Mouse (Mus musculus) kidney, embryonic 14.5 days (tissue): ENCODE measurements around the gene Slc1a7. TPM values are rescaled to one million over a fixed set of nuclear protein-coding genes. Genes with fewer than 3 reads are reported as not detected.

ENCODE experiments used
- ATAC-seq: fragments of 200-750 bp; cut with Nextera tagmentation; 2 replicates; pipeline ENCODE4 v1.8.0; 2017; ENCODE audit warnings: moderate number of reproducible peaks, mild to moderate bottlenecking, moderate TSS enrichment, moderate library complexity; ENCODE audit not compliant: low FRiP score, low TSS enrichment
- H3K27ac ChIP-seq: fragments of 300-500 bp; sonication (generic); 2 replicates; pipeline ENCODE4 v1.5.1; 2014; ENCODE audit warnings: low read depth, mild to moderate bottlenecking, low read length, moderate library complexity, mixed read lengths
- H3K27me3 ChIP-seq: fragments of 300-500 bp; sonication (generic); 2 replicates; pipeline ENCODE4 v1.6.1; 2014; ENCODE audit warnings: mild to moderate bottlenecking, low read length; ENCODE audit not compliant: control insufficient read depth, insufficient read depth
- H3K36me3 ChIP-seq: fragments of 300-500 bp; sonication (generic); 2 replicates; pipeline ENCODE4 v1.6.1; 2014; ENCODE audit warnings: low read length, mixed read lengths; ENCODE audit not compliant: control insufficient read depth, insufficient read depth
- H3K4me1 ChIP-seq: fragments of 300-500 bp; sonication (generic); 2 replicates; pipeline ENCODE4 v1.6.1; 2014; ENCODE audit warnings: low read length, mixed read lengths; ENCODE audit not compliant: control insufficient read depth, insufficient read depth
- H3K4me2 ChIP-seq: fragments of 300-500 bp; sonication (generic); replicated peaks from 2 replicates; pipeline ENCODE4 v1.6.1; 2014; ENCODE audit warnings: low read depth, mild to moderate bottlenecking, low read length
- H3K4me3 ChIP-seq: fragments of 300-500 bp; sonication (generic); 2 replicates; pipeline ENCODE4 v1.5.1; 2014; ENCODE audit warnings: mild to moderate bottlenecking, low read length
- H3K9ac ChIP-seq: fragments of 300-500 bp; sonication (generic); 2 replicates; pipeline ENCODE4 v1.6.1; 2014; ENCODE audit warnings: low read depth, mild to moderate bottlenecking, low read length, moderate library complexity
- H3K9me3 ChIP-seq: fragments of 300-500 bp; sonication (generic); 2 replicates; pipeline ENCODE4 v1.6.1; 2016; ENCODE audit warnings: low read length; ENCODE audit not compliant: control insufficient read depth
- WGBS: fragments of 180-500 bp; shearing (Covaris S2); extraction: QIAGEN DNeasy Blood & Tissue Kit; methylation state at CpG from one replicate; pipeline ENCODE4 v1.1.7; 2014; 5-methylcytosine and 5-hydroxymethylcytosine counted together
- polyA plus RNA-seq: library from polyadenylated mRNA; unstranded; fragments of >200 nt; fragmentation: Nextera tagmentation; extraction: Ambion mirVana; gene quantifications from 2 replicates; pipeline ENCODE4 v1.2.1, GENCODE M21; 2014

Slc1a7 gene
- polyA plus RNA-seq, 1 experiment from 2014 or later = not detected

GRCm38 (mm10) chr4:108046136-108046535 lies 78.0 kb downstream of the Slc1a7 start:
- Histone ChIP-seq H3K4me1 (no peaks in the 10 kb centered on the region), H3K36me3 (peaks cover 42% of the 10 kb centered on the region), H3K4me3 (no peak overlapping the region), H3K9ac (no peak overlapping the region), H3K9me3 (no peaks in the 10 kb centered on the region), H3K27ac (no peak overlapping the region), H3K4me2 (no peak overlapping the region), H3K27me3 (no peaks in the 10 kb centered on the region)
- WGBS = 87% methylated on average over 8 of the region's 8 CpGs
- ATAC-seq = no peak

- no peak overlapping the region for H3K27ac ChIP-seq
- no peak for ATAC-seq
- WGBS = 86% methylated on average over 10 of the region's 10 CpGs
- peaks cover 53% of the 10 kb centered on the region for H3K36me3 ChIP-seq
- no peak overlapping the region for H3K4me3 ChIP-seq
- no peaks in the 10 kb centered on the region for H3K9me3 ChIP-seq
- H3K27me3 ChIP-seq = no peaks in the 10 kb centered on the region
- H3K4me1 ChIP-seq = 0 out of 2 replicates have a peak, but pooled peaks cover 2% of the 10 kb centered on the region
- H3K4me2 ChIP-seq = no peak overlapping the region
- peak overlapping the region; percentile 7; the same call in 1 of the 2 replicates for H3K9ac ChIP-seq
Observed at GRCm38 (mm10) chr4:108051687-108052274, 83.6 kb downstream of the Slc1a7 start.

- Histone ChIP-seq H3K27me3 (no peaks in the 10 kb centered on the region), H3K4me2 (no peak overlapping the region), H3K9me3 (no peaks in the 10 kb centered on the region), H3K9ac (no peak overlapping the region), H3K27ac (no peak overlapping the region), H3K36me3 (peaks cover 46% of the 10 kb centered on the region), H3K4me1 (0 out of 2 replicates have a peak, but pooled peaks cover 2% of the 10 kb centered on the region), H3K4me3 (no peak overlapping the region)
- WGBS = 92% methylated on average over 8 of the region's 8 CpGs
- ATAC-seq = no peak
Observed at GRCm38 (mm10) chr4:108052673-108053072, 84.5 kb downstream of the Slc1a7 start.

- Histone ChIP-seq H3K9ac (no peak overlapping the region), H3K4me2 (no peak overlapping the region), H3K4me1 (0 out of 2 replicates have a peak, but pooled peaks cover 2% of the 10 kb centered on the region), H3K27ac (no peak overlapping the region), H3K4me3 (no peak overlapping the region), H3K36me3 (peaks cover 41% of the 10 kb centered on the region), H3K27me3 (no peaks in the 10 kb centered on the region), H3K9me3 (no peaks in the 10 kb centered on the region)
- ATAC-seq = no peak; the same call in 1 of the 2 replicates
- WGBS = 65% methylated on average over 10 of the region's 10 CpGs
Observed at GRCm38 (mm10) chr4:108055873-108056272, 87.7 kb downstream of the Slc1a7 start.

- H3K4me1 ChIP-seq = 0 out of 2 replicates have a peak, but pooled peaks cover 2% of the 10 kb centered on the region
- H3K4me2 ChIP-seq = no peak overlapping the region
- no peaks in the 10 kb centered on the region for H3K9me3 ChIP-seq
- no peak for ATAC-seq
- no peak overlapping the region for H3K9ac ChIP-seq
- peaks cover 34% of the 10 kb centered on the region for H3K36me3 ChIP-seq
- WGBS = 97% methylated on average over 2 of the region's 2 CpGs
- no peak overlapping the region for H3K4me3 ChIP-seq
- H3K27ac ChIP-seq = no peak overlapping the region
- no peaks in the 10 kb centered on the region for H3K27me3 ChIP-seq
Observed at GRCm38 (mm10) chr4:108057247-108057646, 89.1 kb downstream of the Slc1a7 start.

- Histone ChIP-seq H3K27ac (no peak overlapping the region), H3K9ac (no peak overlapping the region), H3K36me3 (peaks cover 38% of the 10 kb centered on the region), H3K4me2 (no peak overlapping the region), H3K4me3 (no peak overlapping the region), H3K27me3 (no peaks in the 10 kb centered on the region), H3K9me3 (no peaks in the 10 kb centered on the region), H3K4me1 (0 out of 2 replicates have a peak, but pooled peaks cover 2% of the 10 kb centered on the region)
- WGBS = 78% methylated on average over 10 of the region's 10 CpGs
- no peak for ATAC-seq
Observed at GRCm38 (mm10) chr4:108058166-108058565, 90.0 kb downstream of the Slc1a7 start.

- Histone ChIP-seq H3K9ac (no peak overlapping the region), H3K4me1 (0 out of 2 replicates have a peak, but pooled peaks cover 2% of the 10 kb centered on the region), H3K9me3 (no peaks in the 10 kb centered on the region), H3K4me3 (no peak overlapping the region), H3K27ac (no peak overlapping the region), H3K36me3 (peaks cover 37% of the 10 kb centered on the region), H3K4me2 (no peak overlapping the region), H3K27me3 (no peaks in the 10 kb centered on the region)
- ATAC-seq = no peak
- 80% methylated on average over 19 of the region's 19 CpGs for WGBS
Observed at GRCm38 (mm10) chr4:108059601-108060379, 91.7 kb downstream of the Slc1a7 start.

- Histone ChIP-seq H3K4me2 (no peak overlapping the region), H3K27me3 (no peaks in the 10 kb centered on the region), H3K4me3 (no peak overlapping the region), H3K4me1 (0 out of 2 replicates have a peak, but pooled peaks cover 2% of the 10 kb centered on the region), H3K36me3 (peaks cover 29% of the 10 kb centered on the region), H3K27ac (no peak overlapping the region), H3K9me3 (no peaks in the 10 kb centered on the region), H3K9ac (no peak overlapping the region)
- ATAC-seq = no peak
- 88% methylated on average over 4 of the region's 4 CpGs for WGBS
Observed at GRCm38 (mm10) chr4:108060774-108061173, 92.6 kb downstream of the Slc1a7 start.

- no peaks in the 10 kb centered on the region for H3K9me3 ChIP-seq
- peaks cover 35% of the 10 kb centered on the region for H3K36me3 ChIP-seq
- no peak for ATAC-seq
- WGBS = 91% methylated on average over 5 of the region's 5 CpGs
- no peak overlapping the region for H3K4me3 ChIP-seq
- H3K9ac ChIP-seq = no peak overlapping the region
- H3K4me2 ChIP-seq = no peak overlapping the region
- no peaks in the 10 kb centered on the region for H3K27me3 ChIP-seq
- no peaks in the 10 kb centered on the region for H3K4me1 ChIP-seq
- H3K27ac ChIP-seq = no peak overlapping the region
Observed at GRCm38 (mm10) chr4:108062524-108062923, 94.4 kb downstream of the Slc1a7 start.
